Mouse (Mus musculus): ENCODE results near the gene A4gnt. TPM values are rescaled to one million over a fixed set of nuclear protein-coding genes. Genes with fewer than 3 reads are reported as not detected.

A4gnt gene
- 1.2 and 1.6 TPM in 2 replicates for polyA plus RNA-seq (2015; fragmentation: Nextera tagmentation; extraction: Ambion mirVana)

- Histone ChIP-seq H3K9me3 (ENCODE audit: control insufficient read depth, low read length) (no peaks in the 10 kb centered on the region), H3K9ac (ENCODE audit: low read depth, low read length) (no peak within 1 kb of the TSS), H3K4me2 (ENCODE audit: low read depth, low read length) (no peak within 1 kb of the TSS), H3K27me3 (replicated peaks; ENCODE audit: control insufficient read depth, insufficient read depth, low read length) (no peaks in the 10 kb centered on the region), H3K4me1 (ENCODE audit: control insufficient read depth, insufficient read depth, low read length) (no peaks in the 10 kb centered on the region), H3K27ac (ENCODE audit: low read length) (no peak within 1 kb of the TSS), H3K4me3 (ENCODE audit: low read length) (no peak within 1 kb of the TSS), H3K36me3 (ENCODE audit: control insufficient read depth, insufficient read depth, low read length) (no peaks in the 10 kb centered on the region)
- no peak for ATAC-seq
- 41% methylated on average over 2 of the region's 2 CpGs for WGBS
Measured at GRCm38 (mm10) chr9:99612202-99612601, at the start of gene A4gnt. Gene A4gnt, plus strand, starts transcription at chr9:99612502.

GRCm38 (mm10) chr9:99563714-99564113, 48.6 kb upstream of the A4gnt start:
- H3K9me3 ChIP-seq (ENCODE audit: control insufficient read depth, low read length) = no peaks in the 10 kb centered on the region
- WGBS = 16% methylated on average over 11 of the region's 11 CpGs

DNA sequence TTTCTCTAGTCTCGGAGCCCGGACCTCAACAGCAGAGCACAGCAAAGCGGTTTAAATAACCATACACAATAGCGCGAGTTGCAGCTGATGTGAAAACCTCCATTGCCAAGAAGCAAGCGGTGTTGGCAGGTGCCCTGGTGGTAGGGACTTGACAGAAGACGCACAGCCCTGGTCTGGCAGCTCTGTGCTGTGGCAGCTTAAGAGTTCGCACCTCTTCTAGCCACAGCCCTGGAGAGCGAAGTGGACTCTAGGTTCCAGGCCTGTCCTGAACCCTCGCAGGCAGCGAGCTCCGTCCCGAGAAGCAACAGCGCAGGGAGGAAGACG, 44.3 kb upstream of the A4gnt start:
- Histone ChIP-seq H3K9ac (ENCODE audit: low read depth, low read length) (peak overlapping the region; percentile 95), H3K4me2 (ENCODE audit: low read depth, low read length) (peak overlapping the region; percentile 76), H3K4me3 (ENCODE audit: low read length) (peak overlapping the region; percentile 92), H3K27me3 (replicated peaks; ENCODE audit: control insufficient read depth, insufficient read depth, low read length) (no peaks in the 10 kb centered on the region), H3K36me3 (ENCODE audit: control insufficient read depth, insufficient read depth, low read length) (no peaks in the 10 kb centered on the region), H3K27ac (ENCODE audit: low read length) (peak overlapping the region; percentile 99), H3K9me3 (ENCODE audit: control insufficient read depth, low read length) (no peaks in the 10 kb centered on the region), H3K4me1 (ENCODE audit: control insufficient read depth, insufficient read depth, low read length) (peaks cover 7% of the 10 kb centered on the region)
- no peak for ATAC-seq
- 2% methylated on average over 15 of the region's 15 CpGs for WGBS

More at GRCm38 (mm10) chr9:99563714-99564113, 48.6 kb upstream of the A4gnt start:
- no peaks in the 10 kb centered on the region for H3K27me3 ChIP-seq (replicated peaks; ENCODE audit: control insufficient read depth, insufficient read depth, low read length)
- peaks cover 7% of the 10 kb centered on the region for H3K4me1 ChIP-seq (ENCODE audit: control insufficient read depth, insufficient read depth, low read length)
- H3K9ac ChIP-seq (ENCODE audit: low read depth, low read length) = no peak overlapping the region
- H3K36me3 ChIP-seq (ENCODE audit: control insufficient read depth, insufficient read depth, low read length) = no peaks in the 10 kb centered on the region
- no peak overlapping the region for H3K4me3 ChIP-seq (ENCODE audit: low read length)
- H3K27ac ChIP-seq (ENCODE audit: low read length) = no peak overlapping the region
- H3K4me2 ChIP-seq (ENCODE audit: low read depth, low read length) = no peak overlapping the region
- peak; percentile 29; the same call in 1 of the 2 replicates for ATAC-seq

DNA sequence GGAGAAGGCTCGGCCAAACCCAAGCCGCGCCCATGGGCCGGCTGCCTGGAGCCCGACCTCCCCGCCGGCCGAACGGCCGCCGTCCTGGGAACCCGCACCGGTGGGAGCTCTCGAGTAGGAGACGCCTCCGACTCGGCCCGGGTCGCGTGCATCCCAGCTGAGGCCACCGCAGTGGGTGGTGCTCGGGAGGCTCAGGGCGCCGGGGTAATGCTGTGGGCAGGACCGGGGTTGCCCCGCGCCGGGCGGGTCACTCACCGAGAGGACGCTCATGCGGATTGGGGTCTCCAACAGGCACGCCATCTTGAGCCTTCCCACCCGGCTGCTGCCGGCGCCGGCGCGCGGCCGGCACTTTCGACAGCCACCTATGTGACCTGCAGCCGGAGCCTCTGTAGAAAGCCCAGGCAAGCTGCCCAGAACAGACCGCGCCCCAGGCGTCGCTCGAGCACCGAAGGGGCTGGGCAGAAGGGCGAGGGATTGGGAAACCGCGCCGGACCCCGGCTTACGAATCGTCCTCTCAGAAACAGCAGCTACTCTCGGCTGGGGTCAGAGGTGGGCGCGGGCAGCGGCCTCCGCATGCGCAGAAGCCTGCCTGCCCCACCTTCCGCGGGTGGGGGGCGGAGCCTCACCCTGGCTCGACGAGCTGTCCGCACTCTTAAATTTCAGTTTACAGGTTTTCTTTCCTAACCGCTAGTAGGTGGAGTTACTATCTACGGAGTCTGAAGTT, 43.8 kb upstream of the A4gnt start, which contains the start of gene Armc8:
Gene Armc8, minus strand, starts transcription at position 553 of the 724 bp plus-strand sequence.
- no peaks in the 10 kb centered on the region for H3K36me3 ChIP-seq (ENCODE audit: control insufficient read depth, insufficient read depth, low read length)
- peak; percentile 98 for ATAC-seq
- H3K27me3 ChIP-seq (replicated peaks; ENCODE audit: control insufficient read depth, insufficient read depth, low read length) = no peaks in the 10 kb centered on the region
- peak within 1 kb of the TSS; percentile 95 for H3K9ac ChIP-seq (ENCODE audit: low read depth, low read length)
- peak within 1 kb of the TSS; percentile 76 for H3K4me2 ChIP-seq (ENCODE audit: low read depth, low read length)
- peaks cover 7% of the 10 kb centered on the region for H3K4me1 ChIP-seq (ENCODE audit: control insufficient read depth, insufficient read depth, low read length)
- H3K9me3 ChIP-seq (ENCODE audit: control insufficient read depth, low read length) = no peaks in the 10 kb centered on the region
- WGBS = under 1% methylated on average over 70 of the region's 70 CpGs
- peak within 1 kb of the TSS; percentile 99 for H3K27ac ChIP-seq (ENCODE audit: low read length)
- peak within 1 kb of the TSS; percentile 92 for H3K4me3 ChIP-seq (ENCODE audit: low read length)

GRCm38 (mm10) chr9:99569071-99569397, 43.3 kb upstream of the A4gnt start:
- Histone ChIP-seq H3K27ac (ENCODE audit: low read length) (peak overlapping the region; percentile 92), H3K4me2 (ENCODE audit: low read depth, low read length) (peak overlapping the region; percentile 68), H3K36me3 (ENCODE audit: control insufficient read depth, insufficient read depth, low read length) (no peaks in the 10 kb centered on the region), H3K27me3 (replicated peaks; ENCODE audit: control insufficient read depth, insufficient read depth, low read length) (no peaks in the 10 kb centered on the region), H3K9me3 (ENCODE audit: control insufficient read depth, low read length) (no peaks in the 10 kb centered on the region), H3K4me1 (ENCODE audit: control insufficient read depth, insufficient read depth, low read length) (peaks cover 7% of the 10 kb centered on the region), H3K4me3 (ENCODE audit: low read length) (peak overlapping the region; percentile 92), H3K9ac (ENCODE audit: low read depth, low read length) (peak overlapping the region; percentile 95)
- under 1% methylated on average over 9 of the region's 9 CpGs for WGBS
- ATAC-seq = no peak

GRCm38 (mm10) chr9:99575677-99576480, 36.4 kb upstream of the A4gnt start, which contains the start of gene Dbr1:
Gene Dbr1, plus strand, starts transcription at chr9:99575799.
- under 1% methylated on average over 57 of the region's 57 CpGs for WGBS
- peak within 1 kb of the TSS; percentile 90 for H3K4me3 ChIP-seq (ENCODE audit: low read length)
- peaks cover 5% of the 10 kb centered on the region; the same call in 1 of the 2 replicates for H3K4me1 ChIP-seq (ENCODE audit: control insufficient read depth, insufficient read depth, low read length)
- peak within 1 kb of the TSS; percentile 77 for H3K27ac ChIP-seq (ENCODE audit: low read length)
- no peaks in the 10 kb centered on the region for H3K9me3 ChIP-seq (ENCODE audit: control insufficient read depth, low read length)
- peak within 1 kb of the TSS; percentile 97 for H3K9ac ChIP-seq (ENCODE audit: low read depth, low read length)
- peak; percentile 97 for ATAC-seq
- H3K27me3 ChIP-seq (replicated peaks; ENCODE audit: control insufficient read depth, insufficient read depth, low read length) = no peaks in the 10 kb centered on the region
- no peaks in the 10 kb centered on the region for H3K36me3 ChIP-seq (ENCODE audit: control insufficient read depth, insufficient read depth, low read length)
- H3K4me2 ChIP-seq (ENCODE audit: low read depth, low read length) = peak within 1 kb of the TSS; percentile 48

DNA sequence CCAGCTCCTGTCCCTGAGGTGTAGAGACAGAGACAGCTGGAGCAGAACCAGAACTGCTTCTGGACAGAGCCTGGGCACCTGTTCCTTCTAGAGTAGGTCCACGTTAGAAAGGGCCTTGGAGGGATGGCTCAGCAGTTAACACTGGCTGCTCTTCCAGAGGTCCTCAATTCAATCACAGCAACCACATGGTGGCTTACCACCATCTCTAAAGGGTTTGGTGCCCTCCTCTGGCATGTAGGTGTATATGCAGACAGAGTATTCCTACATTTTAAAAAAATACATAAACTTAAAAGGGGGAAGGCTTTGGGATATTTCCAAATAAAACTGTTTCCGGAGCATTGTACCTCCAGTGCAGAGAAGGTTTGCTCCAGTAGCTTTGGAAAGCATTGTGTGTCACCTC, 31.6 kb upstream of the A4gnt start:
- WGBS = 46% methylated on average over 2 of the region's 2 CpGs
- H3K36me3 ChIP-seq (ENCODE audit: control insufficient read depth, insufficient read depth, low read length) = peaks cover 8% of the 10 kb centered on the region; the same call in 1 of the 2 replicates
- ATAC-seq = no peak

DNA sequence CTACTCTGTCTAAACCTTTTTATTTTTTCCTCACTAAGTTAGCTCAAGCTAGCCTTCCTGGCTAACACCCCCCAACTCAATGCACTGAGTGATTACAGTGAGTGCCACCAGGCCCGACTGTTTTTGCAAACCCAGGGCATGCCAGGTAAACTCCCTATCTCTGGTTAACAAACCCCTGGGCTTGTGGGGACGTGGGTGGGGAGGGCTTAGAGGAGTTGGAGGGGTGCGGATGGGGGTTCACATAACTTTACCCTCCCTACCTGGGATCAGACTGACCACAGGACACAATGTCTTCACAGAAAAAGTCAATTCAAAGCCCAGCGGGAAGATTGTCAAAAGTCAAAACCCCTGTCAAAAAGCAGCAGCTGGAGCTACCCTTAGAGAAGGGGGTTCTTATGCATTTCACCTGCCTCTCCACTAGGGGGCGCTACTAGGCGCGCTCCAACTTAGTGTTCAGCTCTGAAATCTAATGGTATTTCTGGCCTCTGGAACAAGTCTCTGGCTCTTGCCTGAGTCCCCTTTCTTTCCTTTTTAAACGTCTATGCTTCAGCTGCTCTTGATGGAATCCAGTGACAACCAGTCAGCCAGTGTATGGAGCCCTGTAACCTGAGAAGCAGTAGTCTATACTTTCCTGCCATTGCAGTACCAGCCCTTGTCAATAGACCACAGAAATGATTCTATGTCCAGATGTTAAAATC, 24.6 kb upstream of the A4gnt start:
- no peak overlapping the region for H3K27ac ChIP-seq (ENCODE audit: low read length)
- H3K4me1 ChIP-seq (ENCODE audit: control insufficient read depth, insufficient read depth, low read length) = no peaks in the 10 kb centered on the region
- peak; percentile 50 for ATAC-seq
- H3K4me3 ChIP-seq (ENCODE audit: low read length) = no peak overlapping the region
- H3K9ac ChIP-seq (ENCODE audit: low read depth, low read length) = no peak overlapping the region
- no peaks in the 10 kb centered on the region for H3K27me3 ChIP-seq (replicated peaks; ENCODE audit: control insufficient read depth, insufficient read depth, low read length)
- H3K9me3 ChIP-seq (ENCODE audit: control insufficient read depth, low read length) = no peaks in the 10 kb centered on the region
- peaks cover 4% of the 10 kb centered on the region; the same call in 1 of the 2 replicates for H3K36me3 ChIP-seq (ENCODE audit: control insufficient read depth, insufficient read depth, low read length)
- 27% methylated on average over 8 of the region's 8 CpGs for WGBS
- H3K4me2 ChIP-seq (ENCODE audit: low read depth, low read length) = no peak overlapping the region

More for the DNA sequence above, 31.6 kb upstream of the A4gnt start:
- H3K27me3 ChIP-seq (replicated peaks; ENCODE audit: control insufficient read depth, insufficient read depth, low read length) = no peaks in the 10 kb centered on the region
- H3K4me1 ChIP-seq (ENCODE audit: control insufficient read depth, insufficient read depth, low read length) = peaks cover 5% of the 10 kb centered on the region; the same call in 1 of the 2 replicates
- H3K9me3 ChIP-seq (ENCODE audit: control insufficient read depth, low read length) = no peaks in the 10 kb centered on the region
- no peak overlapping the region for H3K9ac ChIP-seq (ENCODE audit: low read depth, low read length)
- no peak overlapping the region for H3K4me3 ChIP-seq (ENCODE audit: low read length)
- H3K27ac ChIP-seq (ENCODE audit: low read length) = no peak overlapping the region
- H3K4me2 ChIP-seq (ENCODE audit: low read depth, low read length) = no peak overlapping the region

DNA sequence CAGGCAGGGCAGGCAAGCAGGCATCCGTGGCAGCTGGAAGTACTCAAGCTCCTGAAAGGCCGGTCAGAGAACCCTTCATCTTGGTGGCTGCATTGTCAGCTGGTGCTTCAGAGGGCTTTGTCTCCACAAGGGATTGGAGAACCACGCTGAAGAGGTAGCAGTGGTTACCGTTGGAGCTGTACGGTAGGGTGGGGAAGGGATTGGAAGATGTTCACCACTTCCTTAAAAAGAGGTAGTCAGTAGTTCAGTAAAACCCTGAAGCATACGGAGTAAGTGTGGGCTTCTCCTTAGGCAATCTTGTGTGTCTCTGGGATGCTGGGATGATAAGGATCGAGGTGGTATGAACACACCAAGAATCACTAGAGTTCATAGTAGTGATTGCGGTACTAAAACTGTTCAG, 21.2 kb upstream of the A4gnt start:
- Histone ChIP-seq H3K4me3 (ENCODE audit: low read length) (no peak overlapping the region), H3K9me3 (ENCODE audit: control insufficient read depth, low read length) (no peaks in the 10 kb centered on the region)

More for the DNA sequence above, 21.2 kb upstream of the A4gnt start:
- Histone ChIP-seq H3K4me2 (ENCODE audit: low read depth, low read length) (no peak overlapping the region), H3K9ac (ENCODE audit: low read depth, low read length) (no peak overlapping the region), H3K27me3 (replicated peaks; ENCODE audit: control insufficient read depth, insufficient read depth, low read length) (no peaks in the 10 kb centered on the region), H3K36me3 (ENCODE audit: control insufficient read depth, insufficient read depth, low read length) (no peaks in the 10 kb centered on the region), H3K27ac (ENCODE audit: low read length) (no peak overlapping the region), H3K4me1 (ENCODE audit: control insufficient read depth, insufficient read depth, low read length) (no peaks in the 10 kb centered on the region)
- WGBS = 73% methylated on average over 8 of the region's 8 CpGs
- no peak for ATAC-seq

Data from intestine, embryonic 16.5 days (tissue).